Mouse (Mus musculus) adrenal gland, postnatal 36 days (tissue): ENCODE results near the gene Gabarap. TPM values are rescaled to one million over a fixed set of nuclear protein-coding genes. Genes with fewer than 3 reads are reported as not detected.
A peak's percentile ranks its signal among the peaks of the same experiment; 100 is the strongest.
"Not testable (repeated sequence)": the region's sequence is repeated elsewhere in the genome, so short reads cannot be mapped to it uniquely, and the experiment has no call there.

ENCODE experiments used
- DNase-seq, 2 experiments: peaks; one replicate each; pipeline ENCODE4 v3.0.0; 2021; ENCODE audit warnings: mixed read lengths in 1 of 2
- total RNA-seq, 2 experiments: library from RNA; stranded (reverse); gene quantifications; 2 replicates each; pipeline ENCODE4 v1.2.3; 2021

The Gabarap gene
- total RNA-seq, 2 experiments from 2014 or later: 421 to 450 TPM

DNA sequence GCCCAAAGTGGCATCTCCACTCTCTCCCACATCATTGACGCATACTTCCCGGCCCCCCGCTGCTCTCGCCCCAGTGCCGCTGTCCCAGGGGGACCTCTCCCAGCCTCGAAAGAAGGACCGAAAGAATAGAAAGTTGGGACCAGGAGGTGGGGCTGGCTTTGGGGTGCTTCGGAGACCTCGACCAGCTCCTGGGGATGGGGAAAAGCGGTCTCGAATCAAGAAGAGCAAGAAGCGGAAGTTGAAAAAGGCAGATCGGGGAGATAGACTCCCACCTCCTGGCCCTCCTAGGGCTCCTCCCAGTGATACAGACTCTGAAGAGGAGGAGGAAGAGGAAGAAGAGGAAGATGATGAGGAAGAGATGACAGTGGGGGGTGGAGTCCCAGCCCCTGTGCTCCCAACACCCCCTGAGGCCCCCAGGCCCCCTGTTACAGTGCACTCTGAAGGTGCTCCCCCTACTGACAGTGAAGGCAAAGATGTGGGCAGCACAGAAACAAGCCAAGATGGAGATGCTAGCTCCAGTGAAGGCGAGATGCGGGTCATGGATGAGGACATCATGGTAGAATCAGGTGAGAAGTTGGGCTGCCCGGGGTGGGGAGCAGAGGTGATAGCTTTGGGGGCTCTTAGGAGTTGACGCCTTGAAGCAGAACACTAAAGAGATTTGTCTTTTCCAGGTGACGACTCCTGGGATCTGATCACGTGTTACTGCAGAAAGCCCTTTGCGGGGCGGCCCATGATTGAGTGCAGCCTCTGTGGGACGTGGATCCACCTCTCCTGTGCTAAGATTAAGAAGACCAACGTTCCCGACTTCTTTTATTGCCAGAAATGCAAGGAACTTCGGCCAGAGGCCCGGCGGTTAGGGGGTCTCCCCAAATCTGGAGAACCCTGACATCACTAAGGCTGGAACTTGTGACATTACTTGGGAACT is 7.9 kb downstream of the Gabarap start:
- no peak for DNase-seq

- DNase-seq: no peak
Measured at GRCm38 (mm10) chr11:69999666-70000065, 8.7 kb downstream of the Gabarap start.

- peak; percentile 93 for DNase-seq
Measured at GRCm38 (mm10) chr11:70000396-70000898, 9.5 kb downstream of the Gabarap start, which contains the start of gene Dvl2. TSS of gene Dvl2 (plus strand) at chr11:70000595.

GRCm38 (mm10) chr11:70001159-70001558 is 10.2 kb downstream of the Gabarap start:
- no peak for DNase-seq

GRCm38 (mm10) chr11:70001865-70002264 is 10.9 kb downstream of the Gabarap start:
- DNase-seq: peak in 1 of 2 experiments; percentile 51

DNA sequence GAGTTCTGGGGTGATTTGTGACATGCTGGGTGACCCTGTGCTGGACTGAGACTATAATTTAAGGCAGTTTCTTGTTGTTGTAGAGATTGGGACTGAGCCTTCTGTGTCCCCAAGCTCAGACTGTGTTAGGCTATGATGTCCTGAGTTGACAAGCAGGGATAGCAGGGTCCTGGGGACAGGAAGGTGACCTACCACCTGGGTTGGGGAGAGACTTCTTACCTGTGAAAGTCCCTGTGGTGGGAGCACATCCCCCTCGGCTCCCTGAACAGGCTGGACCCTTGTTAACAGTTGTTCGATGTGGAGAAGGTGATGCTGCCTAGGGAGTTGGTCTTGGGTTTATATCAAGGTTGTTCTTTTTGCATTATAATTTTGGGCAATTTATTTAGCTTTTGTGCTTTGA is 11.5 kb downstream of the Gabarap start:
- no peak for DNase-seq

DNA sequence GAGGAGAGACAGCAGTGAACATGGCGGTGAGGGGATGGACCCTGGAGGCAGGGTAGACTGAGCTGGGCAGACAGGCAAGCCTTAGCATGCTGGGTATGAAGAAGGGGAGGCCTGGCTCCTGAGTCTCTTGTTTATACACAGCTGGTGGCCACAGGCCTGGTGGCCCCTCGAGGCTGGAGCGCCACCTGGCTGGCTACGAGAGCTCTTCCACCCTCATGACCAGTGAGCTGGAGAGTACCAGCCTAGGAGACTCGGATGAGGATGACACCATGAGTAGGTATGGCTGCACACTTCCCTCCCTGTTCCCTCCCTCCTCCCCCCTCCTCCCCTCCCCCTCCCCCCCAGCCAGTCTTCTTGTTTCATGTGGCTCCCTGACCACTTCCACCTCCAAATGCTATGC is 14.6 kb downstream of the Gabarap start:
- no peak for DNase-seq

DNA sequence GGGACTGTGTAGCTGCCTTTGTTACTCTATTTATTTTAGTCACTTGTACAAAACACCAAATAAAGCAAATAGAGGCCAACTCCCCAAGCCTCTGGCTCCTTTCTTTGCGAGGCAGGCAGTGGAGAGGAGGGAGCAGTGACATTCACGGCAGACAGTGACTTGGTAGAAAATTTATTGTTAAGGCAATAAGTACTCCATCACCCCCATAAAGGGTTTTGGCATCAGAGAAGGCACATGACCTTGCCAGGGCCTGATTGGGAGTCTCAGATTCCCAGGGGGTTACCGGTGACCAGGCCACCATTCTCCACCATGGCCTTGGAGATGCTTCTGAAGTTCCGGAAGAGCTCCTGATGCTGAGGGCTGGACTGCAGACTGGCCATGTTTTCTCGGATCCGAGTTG is 19.1 kb downstream of the Gabarap start:
- DNase-seq: peak in 1 of 2 experiments; percentile 39

GRCm38 (mm10) chr11:70010548-70010947 is 19.6 kb downstream of the Gabarap start:
- DNase-seq: no peak

DNA sequence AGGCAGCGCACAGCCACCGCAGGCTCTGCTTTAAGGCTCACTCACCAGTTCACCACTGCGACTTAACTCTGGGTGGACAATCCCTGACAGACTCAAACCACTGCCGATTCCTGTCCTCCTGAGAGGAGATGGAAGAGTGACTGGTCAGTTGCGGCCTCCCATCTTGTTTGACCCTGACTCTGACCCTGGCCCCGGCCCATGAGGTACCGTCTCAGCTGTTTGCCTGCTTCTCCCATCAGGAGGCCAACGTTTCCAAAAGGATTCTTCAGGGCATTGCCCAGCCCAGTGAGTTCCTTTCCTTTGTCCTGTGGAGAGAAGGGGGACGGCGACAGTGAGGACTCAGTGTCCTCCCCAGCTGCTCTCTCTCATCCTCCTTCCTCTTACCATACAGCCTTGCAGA is 20.0 kb downstream of the Gabarap start:
- no peak for DNase-seq

GRCm38 (mm10) chr11:70012931-70013330 is 22.0 kb downstream of the Gabarap start:
- no peak for DNase-seq

DNA sequence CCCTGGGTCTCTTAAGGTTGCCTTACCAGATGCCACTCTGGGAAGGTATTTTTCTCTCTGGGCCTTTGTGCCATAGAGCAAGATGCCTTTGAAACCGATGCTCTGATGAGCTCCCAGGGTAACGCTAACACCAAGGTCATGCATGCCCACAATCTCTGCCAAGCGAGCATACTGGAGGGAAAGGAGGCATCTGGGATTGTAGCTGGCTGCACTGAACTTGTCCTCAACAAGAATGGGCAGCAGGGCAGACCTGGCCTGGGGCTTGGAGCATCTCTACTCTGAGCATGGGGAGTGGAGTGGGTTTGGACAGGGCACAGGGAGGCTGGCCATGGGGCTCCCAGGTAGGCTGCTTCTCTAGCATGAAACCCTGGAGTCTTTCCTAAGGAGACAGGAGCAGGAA is 22.5 kb downstream of the Gabarap start:
- no peak for DNase-seq

- DNase-seq: no peak
Measured at GRCm38 (mm10) chr11:70014051-70014450, 23.1 kb downstream of the Gabarap start.

DNA sequence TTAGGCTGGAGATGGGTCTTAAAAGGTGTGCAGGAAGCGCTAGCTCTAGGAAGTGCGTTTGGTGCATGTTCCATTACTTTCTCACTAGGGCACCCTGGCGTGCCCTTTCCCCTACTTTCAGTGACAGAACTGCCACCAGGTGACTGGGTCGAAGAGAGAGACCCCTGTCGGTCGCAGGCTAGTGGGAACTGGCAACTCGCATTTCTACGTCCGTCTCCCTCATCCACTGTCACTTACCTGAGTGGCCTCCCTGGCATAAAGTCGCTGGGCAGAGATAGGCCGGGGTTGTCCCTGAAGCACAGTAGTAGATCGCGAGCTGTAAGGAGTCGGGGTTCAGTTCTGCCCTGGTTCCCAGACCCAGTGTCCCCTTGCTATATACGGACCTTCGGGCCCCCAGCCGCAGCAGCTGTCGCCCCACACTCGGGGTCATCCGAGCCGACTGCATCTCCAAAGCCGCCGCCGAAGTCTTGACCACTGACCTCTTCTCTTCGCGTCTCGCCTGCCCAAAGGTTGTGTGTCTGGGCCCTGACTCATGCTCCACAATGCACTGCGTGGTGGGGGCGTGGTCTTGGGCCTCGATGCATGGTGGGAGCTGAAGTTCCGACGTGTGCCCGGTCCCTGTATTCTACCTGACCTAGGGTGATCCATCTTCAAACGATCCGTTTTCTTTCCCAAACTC is 24.1 kb downstream of the Gabarap start, which contains the start of gene Acadvl:
TSS of gene Acadvl (minus strand) at position 532 of the 679 bp plus-strand sequence.
- DNase-seq: peak; percentile 95 to 96

GRCm38 (mm10) chr11:70015677-70016076 is 24.7 kb downstream of the Gabarap start:
- no peak for DNase-seq

GRCm38 (mm10) chr11:70016177-70016576 is 25.2 kb downstream of the Gabarap start:
- not testable (repeated sequence) for DNase-seq

DNA sequence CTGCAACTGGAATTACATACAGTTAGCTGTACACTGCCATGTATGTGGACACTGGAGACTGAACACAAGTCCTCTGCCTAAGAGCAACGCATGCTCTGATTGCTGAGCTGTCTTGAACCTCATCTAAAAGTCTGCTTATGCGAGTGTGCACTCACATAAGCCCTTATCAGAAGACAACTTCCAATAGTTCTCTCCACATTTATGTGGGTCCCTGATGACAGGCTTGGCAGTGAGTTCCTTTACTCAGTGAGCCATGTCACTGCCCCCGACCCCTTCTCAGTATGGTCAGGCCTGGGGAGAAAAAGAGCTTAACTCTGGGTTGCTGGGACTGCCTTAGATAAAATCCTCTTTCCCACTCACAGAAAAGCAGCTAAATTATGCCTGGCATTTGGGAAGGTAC is 25.7 kb downstream of the Gabarap start, which contains the start of gene Dlg4:
TSS of gene Dlg4 (plus strand) at position 274 of the 400 bp plus-strand sequence.
- no peak for DNase-seq

DNA sequence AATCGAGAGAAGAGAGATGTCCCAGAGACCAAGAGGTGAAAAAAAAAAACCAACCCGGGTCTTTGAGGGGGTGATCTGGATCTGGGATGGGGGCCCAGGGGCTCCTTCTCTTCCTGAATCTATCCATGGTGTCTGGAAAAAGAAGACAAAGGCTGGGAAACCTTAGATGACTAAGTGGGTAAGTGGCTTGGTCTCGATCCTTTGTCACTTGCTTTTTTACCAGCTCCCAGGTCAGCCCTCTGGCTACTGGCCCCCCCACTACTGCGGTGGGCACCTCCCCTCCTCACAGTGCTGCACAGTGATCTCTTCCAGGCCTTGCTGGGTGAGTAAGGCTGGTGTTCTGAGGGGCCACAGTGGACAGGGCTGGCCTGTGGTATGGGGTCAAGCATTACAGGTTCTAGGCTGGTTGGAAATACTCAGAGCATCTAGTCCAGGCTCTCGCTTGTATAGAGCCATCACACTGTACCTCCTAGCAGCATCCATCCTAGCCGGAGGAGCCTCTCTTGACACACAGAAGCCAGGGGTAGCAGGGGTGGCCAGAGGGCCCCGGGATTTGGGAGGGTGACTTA is 26.3 kb downstream of the Gabarap start:
- no peak for DNase-seq

GRCm38 (mm10) chr11:70018131-70018990 is 27.4 kb downstream of the Gabarap start:
- peak in 1 of 2 experiments; percentile 70 for DNase-seq

GRCm38 (mm10) chr11:70019495-70020021 is 28.6 kb downstream of the Gabarap start:
- no peak for DNase-seq

- no peak for DNase-seq
Measured at GRCm38 (mm10) chr11:70020022-70020631, 29.2 kb downstream of the Gabarap start.
